Mouse (Mus musculus) liver, embryonic 13.5 days (tissue): ENCODE data around the gene Rassf5. TPM values are rescaled to one million over a fixed set of nuclear protein-coding genes. Genes with fewer than 3 reads are reported as not detected.
"Not testable (repeated sequence)": the region's sequence is repeated elsewhere in the genome, so short reads cannot be mapped to it uniquely, and the experiment has no call there.

Source experiments
- ATAC-seq: fragments of 200-750 bp; cut with Nextera tagmentation; 2 replicates; pipeline ENCODE4 v1.8.0; 2017; ENCODE audit warnings: low read depth, mild to moderate bottlenecking, moderate number of reproducible peaks, moderate library complexity
- DNase-seq: peaks from one replicate; pipeline ENCODE4 v3.0.0; 2022
- H3K27ac ChIP-seq: fragments of 300-500 bp; sonication (generic); 2 replicates; pipeline ENCODE4 v1.5.1; 2015; ENCODE audit warnings: moderate library complexity, mild to moderate bottlenecking, inconsistent platforms
- H3K27me3 ChIP-seq: fragments of 300-500 bp; sonication (generic); 2 replicates; pipeline ENCODE4 v1.6.1; 2015; ENCODE audit warnings: mild to moderate bottlenecking, inconsistent platforms
- H3K36me3 ChIP-seq: fragments of 300-500 bp; sonication (generic); 2 replicates; pipeline ENCODE4 v1.6.1; 2015; ENCODE audit warnings: mild to moderate bottlenecking, inconsistent platforms
- H3K4me1 ChIP-seq: fragments of 300-500 bp; sonication (generic); replicated peaks from 2 replicates; pipeline ENCODE4 v1.6.1; 2015; ENCODE audit warnings: inconsistent platforms
- H3K4me2 ChIP-seq: fragments of 300-500 bp; sonication (generic); 2 replicates; pipeline ENCODE4 v1.6.1; 2015; ENCODE audit warnings: inconsistent platforms, mild to moderate bottlenecking, moderate library complexity
- H3K4me3 ChIP-seq: fragments of 300-500 bp; sonication (generic); replicated peaks from 2 replicates; pipeline ENCODE4 v1.5.1; 2015; ENCODE audit warnings: mild to moderate bottlenecking, inconsistent platforms
- H3K9ac ChIP-seq: fragments of 300-500 bp; sonication (generic); 2 replicates; pipeline ENCODE4 v1.6.1; 2015; ENCODE audit warnings: mild to moderate bottlenecking, inconsistent platforms
- H3K9me3 ChIP-seq: fragments of 300-500 bp; sonication (generic); replicated peaks from 2 replicates; pipeline ENCODE4 v1.6.1; 2016; ENCODE audit warnings: inconsistent platforms
- WGBS: fragments of 180-500 bp; shearing (Covaris S2); methylation state at CpG from one replicate; pipeline ENCODE4 v1.1.7; 2015; ENCODE audit not compliant: insufficient replicate concordance; 5-methylcytosine and 5-hydroxymethylcytosine counted together
- polyA plus RNA-seq: library from polyadenylated mRNA; unstranded; fragments of >200 nt; fragmentation: Nextera tagmentation; extraction: Ambion mirVana; gene quantifications from 2 replicates; pipeline ENCODE4 v1.2.1, GENCODE M21; 2015

Gene Rassf5
- polyA plus RNA-seq, 1 experiment from 2014 or later, result 3.9 TPM

GRCm38 (mm10) chr1:131175189-131175588, 69.9 kb downstream of the Rassf5 start:
- no peak for ATAC-seq
- no peak overlapping the region for H3K27ac ChIP-seq
- H3K9ac ChIP-seq, result no peak overlapping the region
- no peaks in the 10 kb centered on the region for H3K27me3 ChIP-seq
- peaks cover 87% of the 10 kb centered on the region for H3K36me3 ChIP-seq
- WGBS, result 92% methylated on average over 1 of the region's 1 CpGs
- H3K4me2 ChIP-seq, result no peak overlapping the region
- DNase-seq, result no peak
- no peaks in the 10 kb centered on the region for H3K9me3 ChIP-seq
- H3K4me1 ChIP-seq, result no peaks in the 10 kb centered on the region
- H3K4me3 ChIP-seq, result no peak overlapping the region

GRCm38 (mm10) chr1:131174299-131174861, 70.7 kb downstream of the Rassf5 start:
- no peak for ATAC-seq
- WGBS, result 74% methylated on average over 12 of the region's 12 CpGs

GRCm38 (mm10) chr1:131173809-131174208, 71.2 kb downstream of the Rassf5 start:
- Histone ChIP-seq H3K4me2 (no peak overlapping the region), H3K4me1 (no peaks in the 10 kb centered on the region), H3K27me3 (no peaks in the 10 kb centered on the region), H3K27ac (no peak overlapping the region), H3K9ac (no peak overlapping the region), H3K36me3 (peaks cover 91% of the 10 kb centered on the region), H3K9me3 (no peaks in the 10 kb centered on the region), H3K4me3 (no peak overlapping the region)
- DNase-seq (no peak), ATAC-seq (no peak)
- 64% methylated on average over 6 of the region's 6 CpGs for WGBS

More at GRCm38 (mm10) chr1:131174299-131174861, 70.7 kb downstream of the Rassf5 start:
- no peak for DNase-seq
- H3K27me3 ChIP-seq, result no peaks in the 10 kb centered on the region
- H3K9ac ChIP-seq, result no peak overlapping the region
- no peaks in the 10 kb centered on the region for H3K9me3 ChIP-seq
- H3K4me2 ChIP-seq, result no peak overlapping the region
- H3K4me1 ChIP-seq, result no peaks in the 10 kb centered on the region
- peaks cover 87% of the 10 kb centered on the region for H3K36me3 ChIP-seq
- no peak overlapping the region for H3K4me3 ChIP-seq
- H3K27ac ChIP-seq, result no peak overlapping the region

GRCm38 (mm10) chr1:131173001-131173400, 72.1 kb downstream of the Rassf5 start:
- WGBS, result 67% methylated on average over 7 of the region's 7 CpGs
- no peak overlapping the region for H3K27ac ChIP-seq
- H3K4me2 ChIP-seq, result no peak overlapping the region
- no peak overlapping the region for H3K9ac ChIP-seq
- ATAC-seq (no peak), DNase-seq (no peak)
- H3K36me3 ChIP-seq, result peaks cover 96% of the 10 kb centered on the region
- H3K9me3 ChIP-seq, result no peaks in the 10 kb centered on the region
- no peaks in the 10 kb centered on the region for H3K27me3 ChIP-seq
- no peak overlapping the region for H3K4me3 ChIP-seq
- no peaks in the 10 kb centered on the region for H3K4me1 ChIP-seq

GRCm38 (mm10) chr1:131167612-131168011, 77.4 kb downstream of the Rassf5 start:
- Histone ChIP-seq H3K27ac (no peak overlapping the region), H3K27me3 (no peaks in the 10 kb centered on the region), H3K4me2 (no peak overlapping the region), H3K36me3 (peaks cover 96% of the 10 kb centered on the region), H3K4me3 (no peak overlapping the region), H3K4me1 (no peaks in the 10 kb centered on the region), H3K9ac (no peak overlapping the region), H3K9me3 (no peaks in the 10 kb centered on the region)
- DNase-seq (no peak), ATAC-seq (no peak)
- WGBS, result 89% methylated on average over 10 of the region's 10 CpGs

GRCm38 (mm10) chr1:131164427-131164826, 80.6 kb downstream of the Rassf5 start:
- 85% methylated on average over 6 of the region's 6 CpGs for WGBS
- no peak overlapping the region for H3K4me3 ChIP-seq
- no peaks in the 10 kb centered on the region for H3K27me3 ChIP-seq
- no peak for DNase-seq
- H3K4me1 ChIP-seq, result peaks cover 9% of the 10 kb centered on the region
- H3K36me3 ChIP-seq, result peaks cover 91% of the 10 kb centered on the region
- H3K9me3 ChIP-seq, result no peaks in the 10 kb centered on the region
- H3K27ac ChIP-seq, result no peak overlapping the region
- no peak for ATAC-seq
- H3K4me2 ChIP-seq, result no peak overlapping the region
- H3K9ac ChIP-seq, result no peak overlapping the region

- no peaks in the 10 kb centered on the region for H3K27me3 ChIP-seq
- H3K9me3 ChIP-seq, result no peaks in the 10 kb centered on the region
- ATAC-seq (peak; percentile 58; the same call in 1 of the 2 replicates), DNase-seq (no peak)
- no peak overlapping the region for H3K27ac ChIP-seq
- WGBS, result 45% methylated on average over 11 of the region's 11 CpGs
- no peak overlapping the region for H3K9ac ChIP-seq
- no peak overlapping the region for H3K4me3 ChIP-seq
- peaks cover 9% of the 10 kb centered on the region for H3K4me1 ChIP-seq
- H3K36me3 ChIP-seq, result peaks cover 73% of the 10 kb centered on the region
- H3K4me2 ChIP-seq, result no peak overlapping the region
Measured at GRCm38 (mm10) chr1:131161091-131161490, 84.0 kb downstream of the Rassf5 start.

GRCm38 (mm10) chr1:131159573-131160327, 85.3 kb downstream of the Rassf5 start:
- H3K9me3 ChIP-seq, DNase-seq, H3K9ac ChIP-seq, H3K27ac ChIP-seq, H3K4me3 ChIP-seq, H3K4me2 ChIP-seq, H3K27me3 ChIP-seq: not testable (repeated sequence)
- H3K4me1 ChIP-seq, result peaks cover 15% of the 10 kb centered on the region
- 55% methylated on average over 3 of the region's 3 CpGs for WGBS
- ATAC-seq, result peak; percentile 41; the same call in 1 of the 2 replicates
- H3K36me3 ChIP-seq, result peaks cover 60% of the 10 kb centered on the region

- no peak overlapping the region for H3K4me2 ChIP-seq
- peaks cover 27% of the 10 kb centered on the region for H3K4me1 ChIP-seq
- no peaks in the 10 kb centered on the region for H3K27me3 ChIP-seq
- ATAC-seq (no peak), DNase-seq (peak; percentile 32)
- H3K9me3 ChIP-seq, result no peaks in the 10 kb centered on the region
- no peak overlapping the region for H3K4me3 ChIP-seq
- peaks cover 19% of the 10 kb centered on the region for H3K36me3 ChIP-seq
- 46% methylated on average over 2 of the region's 2 CpGs for WGBS
- H3K9ac ChIP-seq, result no peak overlapping the region
- no peak overlapping the region for H3K27ac ChIP-seq
Measured at GRCm38 (mm10) chr1:131155456-131155855, 89.6 kb downstream of the Rassf5 start.

GRCm38 (mm10) chr1:131153018-131153629, 91.9 kb downstream of the Rassf5 start, which contains the start of gene Eif2d:
Eif2d (plus strand) TSS chr1:131153181.
- Histone ChIP-seq H3K27ac (peak within 1 kb of the TSS; percentile 75), H3K9ac (peak within 1 kb of the TSS; percentile 84), H3K4me1 (peaks cover 27% of the 10 kb centered on the region), H3K27me3 (0 out of 2 replicates have a peak, but pooled peaks cover 3% of the 10 kb centered on the region), H3K4me3 (peak within 1 kb of the TSS; percentile 74), H3K36me3 (peaks cover 5% of the 10 kb centered on the region), H3K4me2 (peak within 1 kb of the TSS; percentile 91), H3K9me3 (no peaks in the 10 kb centered on the region)
- DNase-seq, result peak; percentile 81
- WGBS, result under 1% methylated on average over 27 of the region's 27 CpGs
- ATAC-seq, result peak; percentile 100

GRCm38 (mm10) chr1:131149496-131149895, 95.6 kb downstream of the Rassf5 start:
- Histone ChIP-seq H3K9ac (no peak overlapping the region), H3K27ac (no peak overlapping the region)
- no peak for ATAC-seq

More at GRCm38 (mm10) chr1:131149496-131149895, 95.6 kb downstream of the Rassf5 start:
- Histone ChIP-seq H3K36me3 (no peaks in the 10 kb centered on the region), H3K4me1 (peaks cover 26% of the 10 kb centered on the region), H3K9me3 (no peaks in the 10 kb centered on the region), H3K4me3 (no peak overlapping the region), H3K4me2 (no peak overlapping the region), H3K27me3 (0 out of 2 replicates have a peak, but pooled peaks cover 3% of the 10 kb centered on the region)
- DNase-seq, result no peak
- 60% methylated on average over 1 of the region's 1 CpGs for WGBS
